Mouse (Mus musculus) adrenal gland, postnatal 25 days (tissue): ENCODE measurements around the gene Pik3cd. TPM values are rescaled to one million over a fixed set of nuclear protein-coding genes. Genes with fewer than 3 reads are reported as not detected.

ENCODE experiments used
- DNase-seq: peaks from one replicate; pipeline ENCODE4 v3.0.0; 2021; ENCODE audit warnings: mixed read lengths
- total RNA-seq: library from RNA; stranded (reverse); gene quantifications from 2 replicates; pipeline ENCODE4 v1.2.3, GENCODE M21; 2021

The Pik3cd gene
- total RNA-seq, 1 experiment from 2014 or later = 4.4 TPM

GRCm38 (mm10) chr4:149689822-149690700, 12.3 kb downstream of the Pik3cd start:
- no peak for DNase-seq

GRCm38 (mm10) chr4:149688861-149689260, 13.5 kb downstream of the Pik3cd start:
- no peak for DNase-seq

GRCm38 (mm10) chr4:149684841-149685623, 17.3 kb downstream of the Pik3cd start:
- no peak for DNase-seq

GRCm38 (mm10) chr4:149683875-149684274, 18.5 kb downstream of the Pik3cd start:
- no peak for DNase-seq

- no peak for DNase-seq
These were observed 23.2 kb downstream of the Pik3cd start for GRCm38 (mm10) chr4:149679056-149679770.

- DNase-seq = no peak
These were observed 24.4 kb downstream of the Pik3cd start for GRCm38 (mm10) chr4:149678006-149678405.

- peak; percentile 88 for DNase-seq
These were observed 26.8 kb downstream of the Pik3cd start for GRCm38 (mm10) chr4:149675378-149676261.

- DNase-seq = no peak
These were observed 27.5 kb downstream of the Pik3cd start for GRCm38 (mm10) chr4:149674814-149675377.

GRCm38 (mm10) chr4:149672747-149673146, 29.6 kb downstream of the Pik3cd start:
- DNase-seq = no peak

- no peak for DNase-seq
These were observed 31.2 kb downstream of the Pik3cd start for GRCm38 (mm10) chr4:149671175-149671574.

- DNase-seq = no peak
These were observed 36.7 kb downstream of the Pik3cd start for GRCm38 (mm10) chr4:149665692-149666090.

- DNase-seq = no peak
These were observed 37.2 kb downstream of the Pik3cd start for GRCm38 (mm10) chr4:149665016-149665691.

GRCm38 (mm10) chr4:149663849-149664503, 38.4 kb downstream of the Pik3cd start:
- no peak for DNase-seq

- no peak for DNase-seq
These were observed 40.3 kb downstream of the Pik3cd start for GRCm38 (mm10) chr4:149661967-149662589.

GRCm38 (mm10) chr4:149660598-149660997, 41.8 kb downstream of the Pik3cd start:
- no peak for DNase-seq

GRCm38 (mm10) chr4:149659495-149660116, 42.8 kb downstream of the Pik3cd start:
- DNase-seq = no peak

- DNase-seq = no peak
These were observed 44.4 kb downstream of the Pik3cd start for GRCm38 (mm10) chr4:149657858-149658416.

GRCm38 (mm10) chr4:149654232-149654631, 48.1 kb downstream of the Pik3cd start:
- peak; percentile 43 for DNase-seq
